Mouse (Mus musculus): ENCODE measurements at regions not wholly inside any gene's neighbourhood (a gene's known extent, or its start where the extent isn't known, plus 50 kb on each side); places are given as distances from the start of the nearest gene placed in this dataset.

- DNase-seq (ENCODE audit: low spot score) (no peak), ATAC-seq (replicated peaks; ENCODE audit: low FRiP score, low read depth) (no peak)
- TF ChIP-seq CTCF (IDR thresholded peaks at IDR 0.05; ENCODE audit: low read depth), result no peak
- no peaks in the 10 kb centered on the region for H3K9me3 ChIP-seq (replicated peaks; ENCODE audit: low read length)
- H3K27me3 ChIP-seq (ENCODE audit: insufficient read depth, low read length), result no peaks in the 10 kb centered on the region
- H3K36me3 ChIP-seq (ENCODE audit: insufficient read depth, low read length), result no peaks in the 10 kb centered on the region
- H3K4me3 ChIP-seq (replicated peaks; ENCODE audit: low read depth, low read length), result no peak overlapping the region
- no peak overlapping the region for H3K4me2 ChIP-seq (ENCODE audit: low read length)
- WGBS, result 78% methylated on average over 8 of the region's 8 CpGs
- H3K4me1 ChIP-seq (replicated peaks; ENCODE audit: insufficient read depth, low read length), result peaks cover 5% of the 10 kb centered on the region
- no peak overlapping the region for H3K27ac ChIP-seq
- no peak overlapping the region for H3K9ac ChIP-seq (ENCODE audit: low read depth, low read length)
Measured at GRCm38 (mm10) chr13:51957101-51957500, 110.6 kb downstream of the Gadd45g start.

- no peaks in the 10 kb centered on the region for H3K9me3 ChIP-seq (replicated peaks; ENCODE audit: low read length)
- no peak for TF ChIP-seq CTCF (IDR thresholded peaks at IDR 0.05; ENCODE audit: low read depth)
- H3K4me2 ChIP-seq (ENCODE audit: low read length), result no peak overlapping the region
- ATAC-seq (replicated peaks; ENCODE audit: low FRiP score, low read depth), result no peak
- no peak for DNase-seq (ENCODE audit: low spot score)
- WGBS, result 77% methylated on average over 8 of the region's 8 CpGs
- H3K4me1 ChIP-seq (replicated peaks; ENCODE audit: insufficient read depth, low read length), result peaks cover 21% of the 10 kb centered on the region
- no peak overlapping the region for H3K9ac ChIP-seq (ENCODE audit: low read depth, low read length)
- H3K36me3 ChIP-seq (ENCODE audit: insufficient read depth, low read length), result no peaks in the 10 kb centered on the region
- H3K4me3 ChIP-seq (replicated peaks; ENCODE audit: low read depth, low read length), result no peak overlapping the region
- no peaks in the 10 kb centered on the region for H3K27me3 ChIP-seq (ENCODE audit: insufficient read depth, low read length)
- H3K27ac ChIP-seq, result no peak overlapping the region
Measured at GRCm38 (mm10) chr13:51959591-51959990, 113.1 kb downstream of the Gadd45g start.

- H3K36me3 ChIP-seq (ENCODE audit: insufficient read depth, low read length), result no peaks in the 10 kb centered on the region
- no peak overlapping the region for H3K27ac ChIP-seq
- no peaks in the 10 kb centered on the region for H3K9me3 ChIP-seq (replicated peaks; ENCODE audit: low read length)
- 82% methylated on average over 4 of the region's 4 CpGs for WGBS
- TF ChIP-seq CTCF (IDR thresholded peaks at IDR 0.05; ENCODE audit: low read depth), result no peak
- no peak overlapping the region for H3K4me2 ChIP-seq (ENCODE audit: low read length)
- no peaks in the 10 kb centered on the region for H3K27me3 ChIP-seq (ENCODE audit: insufficient read depth, low read length)
- DNase-seq (ENCODE audit: low spot score), result no peak
- ATAC-seq (replicated peaks; ENCODE audit: low FRiP score, low read depth), result no peak
- no peak overlapping the region for H3K4me3 ChIP-seq (replicated peaks; ENCODE audit: low read depth, low read length)
- H3K4me1 ChIP-seq (replicated peaks; ENCODE audit: insufficient read depth, low read length), result peaks cover 22% of the 10 kb centered on the region
- no peak overlapping the region for H3K9ac ChIP-seq (ENCODE audit: low read depth, low read length)
Measured at GRCm38 (mm10) chr13:51960262-51960661, 113.8 kb downstream of the Gadd45g start.

GRCm38 (mm10) chr13:51962191-51962611 is 115.7 kb downstream of the Gadd45g start:
- Histone ChIP-seq H3K4me2 (ENCODE audit: low read length) (no peak overlapping the region), H3K9ac (ENCODE audit: low read depth, low read length) (no peak overlapping the region), H3K36me3 (ENCODE audit: insufficient read depth, low read length) (no peaks in the 10 kb centered on the region), H3K4me1 (replicated peaks; ENCODE audit: insufficient read depth, low read length) (peaks cover 22% of the 10 kb centered on the region), H3K27ac (no peak overlapping the region), H3K9me3 (replicated peaks; ENCODE audit: low read length) (no peaks in the 10 kb centered on the region), H3K4me3 (replicated peaks; ENCODE audit: low read depth, low read length) (no peak overlapping the region), H3K27me3 (ENCODE audit: insufficient read depth, low read length) (no peaks in the 10 kb centered on the region)
- no peak for DNase-seq (ENCODE audit: low spot score)
- WGBS, result 43% methylated on average over 8 of the region's 8 CpGs
- no peak for ATAC-seq (replicated peaks; ENCODE audit: low FRiP score, low read depth)
- no peak for TF ChIP-seq CTCF (IDR thresholded peaks at IDR 0.05; ENCODE audit: low read depth)

- no peak overlapping the region for H3K27ac ChIP-seq
- H3K9ac ChIP-seq (ENCODE audit: low read depth, low read length), result no peak overlapping the region
- H3K9me3 ChIP-seq (replicated peaks; ENCODE audit: low read length), result no peaks in the 10 kb centered on the region
- H3K27me3 ChIP-seq (ENCODE audit: insufficient read depth, low read length), result no peaks in the 10 kb centered on the region
- ATAC-seq (replicated peaks; ENCODE audit: low FRiP score, low read depth), result 0 out of 2 replicates have a peak, but pooled peaks have one; percentile 65
- WGBS, result 21% methylated on average over 5 of the region's 5 CpGs
- TF ChIP-seq CTCF (IDR thresholded peaks at IDR 0.05; ENCODE audit: low read depth), result no peak
- DNase-seq (ENCODE audit: low spot score), result peak; percentile 73
- H3K4me3 ChIP-seq (replicated peaks; ENCODE audit: low read depth, low read length), result no peak overlapping the region
- peaks cover 22% of the 10 kb centered on the region for H3K4me1 ChIP-seq (replicated peaks; ENCODE audit: insufficient read depth, low read length)
- no peaks in the 10 kb centered on the region for H3K36me3 ChIP-seq (ENCODE audit: insufficient read depth, low read length)
- no peak overlapping the region for H3K4me2 ChIP-seq (ENCODE audit: low read length)
Measured at GRCm38 (mm10) chr13:51962676-51963075, 116.2 kb downstream of the Gadd45g start.

GRCm38 (mm10) chr13:51963966-51964365 is 117.5 kb downstream of the Gadd45g start:
- no peak overlapping the region for H3K4me2 ChIP-seq (ENCODE audit: low read length)
- DNase-seq (ENCODE audit: low spot score) (no peak), ATAC-seq (replicated peaks; ENCODE audit: low FRiP score, low read depth) (no peak)
- 56% methylated on average over 6 of the region's 6 CpGs for WGBS
- H3K27me3 ChIP-seq (ENCODE audit: insufficient read depth, low read length), result no peaks in the 10 kb centered on the region
- H3K4me1 ChIP-seq (replicated peaks; ENCODE audit: insufficient read depth, low read length), result peaks cover 19% of the 10 kb centered on the region; the same call in 1 of the 2 replicates
- no peak for TF ChIP-seq CTCF (IDR thresholded peaks at IDR 0.05; ENCODE audit: low read depth)
- no peaks in the 10 kb centered on the region for H3K9me3 ChIP-seq (replicated peaks; ENCODE audit: low read length)
- H3K4me3 ChIP-seq (replicated peaks; ENCODE audit: low read depth, low read length), result no peak overlapping the region
- no peak overlapping the region for H3K9ac ChIP-seq (ENCODE audit: low read depth, low read length)
- H3K36me3 ChIP-seq (ENCODE audit: insufficient read depth, low read length), result no peaks in the 10 kb centered on the region
- H3K27ac ChIP-seq, result peak overlapping the region; percentile 74; the same call in 1 of the 2 replicates

- peaks cover 21% of the 10 kb centered on the region for H3K4me1 ChIP-seq (replicated peaks; ENCODE audit: insufficient read depth, low read length)
- no peak; the same call in 1 of the 2 replicates for ATAC-seq (replicated peaks; ENCODE audit: low FRiP score, low read depth)
- no peak for TF ChIP-seq CTCF (IDR thresholded peaks at IDR 0.05; ENCODE audit: low read depth)
- H3K4me2 ChIP-seq (ENCODE audit: low read length), result no peak overlapping the region
- H3K9me3 ChIP-seq (replicated peaks; ENCODE audit: low read length), result no peaks in the 10 kb centered on the region
- H3K27me3 ChIP-seq (ENCODE audit: insufficient read depth, low read length), result no peaks in the 10 kb centered on the region
- peak; percentile 65 for DNase-seq (ENCODE audit: low spot score)
- H3K27ac ChIP-seq, result peak overlapping the region; percentile 74; the same call in 1 of the 2 replicates
- WGBS, result 48% methylated on average over 6 of the region's 6 CpGs
- no peaks in the 10 kb centered on the region for H3K36me3 ChIP-seq (ENCODE audit: insufficient read depth, low read length)
- H3K9ac ChIP-seq (ENCODE audit: low read depth, low read length), result no peak overlapping the region
- no peak overlapping the region for H3K4me3 ChIP-seq (replicated peaks; ENCODE audit: low read depth, low read length)
Measured at GRCm38 (mm10) chr13:51964416-51964815, 117.9 kb downstream of the Gadd45g start.
